Mouse (Mus musculus): ENCODE results near the gene Gprc5a. TPM values are rescaled to one million over a fixed set of nuclear protein-coding genes. Genes with fewer than 3 reads are reported as not detected.

Gene Gprc5a
- polyA plus RNA-seq, 1 experiment from 2014 or later: 0.95 TPM

DNA sequence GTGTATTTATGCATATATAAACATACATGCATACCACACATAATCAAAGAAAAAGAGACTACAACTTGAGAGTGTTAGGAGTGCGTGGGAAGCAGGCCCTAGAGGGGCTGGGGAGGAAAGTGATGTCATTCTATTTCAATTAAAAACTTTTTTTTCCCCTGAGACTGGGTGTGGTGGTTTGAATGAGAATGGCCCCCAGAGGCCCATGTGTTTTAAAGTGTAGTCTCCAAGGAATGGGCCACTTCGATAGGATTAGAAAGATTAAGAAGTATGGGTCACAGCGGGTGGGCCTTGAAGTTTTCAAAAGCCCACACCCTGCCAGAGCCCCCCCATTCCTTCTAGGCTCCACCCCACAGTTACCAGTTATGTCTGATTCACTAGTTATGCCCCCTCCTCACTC lies 26.8 kb upstream of the Gprc5a start:
- H3K4me3 ChIP-seq (ENCODE audit: low read depth, low read length): no peak overlapping the region
- H3K27me3 ChIP-seq (replicated peaks; ENCODE audit: control insufficient read depth, insufficient read depth, low read length): no peaks in the 10 kb centered on the region
- H3K9me3 ChIP-seq (replicated peaks; ENCODE audit: control insufficient read depth, low read length): no peaks in the 10 kb centered on the region
- H3K36me3 ChIP-seq (ENCODE audit: control insufficient read depth, insufficient read depth, low read length): no peaks in the 10 kb centered on the region
- no peak overlapping the region for H3K4me2 ChIP-seq (ENCODE audit: low read length)
- no peak overlapping the region for H3K27ac ChIP-seq (ENCODE audit: low read depth, low read length)
- DNase-seq (ENCODE audit: low spot score) (no peak), ATAC-seq (no peak)
- 14% methylated on average over 3 of the region's 3 CpGs for WGBS
- no peak overlapping the region for H3K9ac ChIP-seq (ENCODE audit: low read length)
- peaks cover 5% of the 10 kb centered on the region for H3K4me1 ChIP-seq (ENCODE audit: control insufficient read depth, insufficient read depth, low read length)

GRCm38 (mm10) chr6:135040275-135040871 lies 25.1 kb upstream of the Gprc5a start:
- ATAC-seq (peak; percentile 50; the same call in 1 of the 2 replicates), DNase-seq (ENCODE audit: low spot score) (peak; percentile 49)
- no peak overlapping the region for H3K4me3 ChIP-seq (ENCODE audit: low read depth, low read length)
- H3K4me1 ChIP-seq (ENCODE audit: control insufficient read depth, insufficient read depth, low read length): peaks cover 5% of the 10 kb centered on the region
- H3K27me3 ChIP-seq (replicated peaks; ENCODE audit: control insufficient read depth, insufficient read depth, low read length): no peaks in the 10 kb centered on the region
- peak overlapping the region; percentile 36 for H3K4me2 ChIP-seq (ENCODE audit: low read length)
- H3K9me3 ChIP-seq (replicated peaks; ENCODE audit: control insufficient read depth, low read length): no peaks in the 10 kb centered on the region
- H3K9ac ChIP-seq (ENCODE audit: low read length): 0 out of 2 replicates have a peak overlapping the region, but pooled peaks have one; percentile 1
- no peak overlapping the region for H3K27ac ChIP-seq (ENCODE audit: low read depth, low read length)
- no peaks in the 10 kb centered on the region for H3K36me3 ChIP-seq (ENCODE audit: control insufficient read depth, insufficient read depth, low read length)
- 5% methylated on average over 21 of the region's 21 CpGs for WGBS

DNA sequence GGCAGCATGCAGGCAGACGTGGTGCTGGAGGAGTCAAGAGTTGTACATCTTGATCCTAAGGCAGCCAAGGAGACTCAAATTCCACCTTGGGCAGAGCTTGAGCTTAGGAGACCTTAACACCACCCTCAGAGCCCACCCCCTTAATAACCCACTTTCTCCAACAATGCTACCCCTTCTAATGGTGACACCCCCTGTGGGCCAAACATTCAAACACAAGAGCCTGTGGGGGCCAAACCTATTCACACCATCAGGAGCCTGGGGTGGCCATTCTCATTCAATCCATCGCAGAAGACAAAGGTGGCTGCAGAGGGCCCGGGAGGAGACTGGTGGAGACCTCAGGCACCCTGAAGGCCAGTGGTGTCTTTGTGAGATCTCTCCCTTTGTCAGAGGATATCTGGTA lies 23.5 kb upstream of the Gprc5a start:
- H3K9me3 ChIP-seq (replicated peaks; ENCODE audit: control insufficient read depth, low read length): no peaks in the 10 kb centered on the region

DNA sequence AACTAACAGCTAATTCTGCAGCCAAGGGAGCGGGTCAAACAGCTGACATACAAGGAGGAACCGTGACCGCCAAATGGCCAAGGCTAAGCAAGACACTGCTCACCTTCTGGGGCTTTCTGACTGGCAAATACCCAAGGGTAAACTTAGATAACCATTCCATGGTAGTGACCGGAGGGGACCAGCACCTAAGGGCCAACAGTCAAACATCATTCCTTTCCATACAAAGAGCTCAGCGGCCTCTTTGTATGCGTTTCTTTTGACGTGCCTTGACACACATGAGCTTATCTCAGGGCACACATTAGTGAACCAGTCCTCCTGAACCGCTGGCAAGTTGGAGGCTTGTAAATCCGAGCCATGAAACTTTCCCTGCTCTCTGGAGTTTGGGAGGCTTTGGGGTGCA lies 18.2 kb upstream of the Gprc5a start:
- Histone ChIP-seq H3K4me1 (ENCODE audit: control insufficient read depth, insufficient read depth, low read length) (no peaks in the 10 kb centered on the region), H3K27me3 (replicated peaks; ENCODE audit: control insufficient read depth, insufficient read depth, low read length) (no peaks in the 10 kb centered on the region), H3K27ac (ENCODE audit: low read depth, low read length) (no peak overlapping the region), H3K36me3 (ENCODE audit: control insufficient read depth, insufficient read depth, low read length) (no peaks in the 10 kb centered on the region), H3K4me3 (ENCODE audit: low read depth, low read length) (no peak overlapping the region), H3K9me3 (replicated peaks; ENCODE audit: control insufficient read depth, low read length) (no peaks in the 10 kb centered on the region), H3K9ac (ENCODE audit: low read length) (no peak overlapping the region), H3K4me2 (ENCODE audit: low read length) (no peak overlapping the region)
- WGBS: 81% methylated on average over 9 of the region's 9 CpGs
- DNase-seq (ENCODE audit: low spot score): no peak
- no peak for ATAC-seq

More for the DNA sequence above, 23.5 kb upstream of the Gprc5a start:
- ATAC-seq (no peak), DNase-seq (ENCODE audit: low spot score) (no peak)
- Histone ChIP-seq H3K27me3 (replicated peaks; ENCODE audit: control insufficient read depth, insufficient read depth, low read length) (no peaks in the 10 kb centered on the region), H3K27ac (ENCODE audit: low read depth, low read length) (no peak overlapping the region), H3K4me3 (ENCODE audit: low read depth, low read length) (no peak overlapping the region), H3K4me2 (ENCODE audit: low read length) (no peak overlapping the region), H3K9ac (ENCODE audit: low read length) (no peak overlapping the region), H3K36me3 (ENCODE audit: control insufficient read depth, insufficient read depth, low read length) (no peaks in the 10 kb centered on the region), H3K4me1 (ENCODE audit: control insufficient read depth, insufficient read depth, low read length) (peaks cover 5% of the 10 kb centered on the region)
- WGBS: 42% methylated on average over 3 of the region's 3 CpGs

DNA sequence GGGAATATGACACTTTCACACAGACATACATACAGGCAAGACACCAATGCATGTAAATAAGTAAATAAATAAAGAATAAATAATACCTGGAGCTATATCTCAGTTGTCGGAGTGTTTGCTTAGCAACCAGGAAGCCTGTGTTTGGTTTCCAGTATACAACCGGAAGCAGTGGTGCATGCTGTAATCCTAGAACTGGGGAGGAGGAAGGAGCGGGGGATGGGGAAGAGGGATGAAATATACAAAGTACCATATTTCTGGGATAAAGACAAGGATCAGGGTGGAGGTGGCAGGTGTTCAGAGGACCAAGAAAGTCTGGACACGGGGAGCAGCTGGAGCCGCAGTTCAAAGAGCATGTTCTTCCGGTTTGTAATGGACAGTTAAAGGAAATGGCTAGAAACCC lies 16.9 kb upstream of the Gprc5a start:
- H3K4me3 ChIP-seq (ENCODE audit: low read depth, low read length): no peak overlapping the region
- no peaks in the 10 kb centered on the region for H3K36me3 ChIP-seq (ENCODE audit: control insufficient read depth, insufficient read depth, low read length)
- no peaks in the 10 kb centered on the region for H3K27me3 ChIP-seq (replicated peaks; ENCODE audit: control insufficient read depth, insufficient read depth, low read length)
- H3K27ac ChIP-seq (ENCODE audit: low read depth, low read length): no peak overlapping the region
- 91% methylated on average over 6 of the region's 6 CpGs for WGBS
- no peak overlapping the region for H3K4me2 ChIP-seq (ENCODE audit: low read length)
- H3K4me1 ChIP-seq (ENCODE audit: control insufficient read depth, insufficient read depth, low read length): no peaks in the 10 kb centered on the region
- no peak for ATAC-seq
- H3K9me3 ChIP-seq (replicated peaks; ENCODE audit: control insufficient read depth, low read length): no peaks in the 10 kb centered on the region
- H3K9ac ChIP-seq (ENCODE audit: low read length): no peak overlapping the region
- DNase-seq (ENCODE audit: low spot score): no peak

DNA sequence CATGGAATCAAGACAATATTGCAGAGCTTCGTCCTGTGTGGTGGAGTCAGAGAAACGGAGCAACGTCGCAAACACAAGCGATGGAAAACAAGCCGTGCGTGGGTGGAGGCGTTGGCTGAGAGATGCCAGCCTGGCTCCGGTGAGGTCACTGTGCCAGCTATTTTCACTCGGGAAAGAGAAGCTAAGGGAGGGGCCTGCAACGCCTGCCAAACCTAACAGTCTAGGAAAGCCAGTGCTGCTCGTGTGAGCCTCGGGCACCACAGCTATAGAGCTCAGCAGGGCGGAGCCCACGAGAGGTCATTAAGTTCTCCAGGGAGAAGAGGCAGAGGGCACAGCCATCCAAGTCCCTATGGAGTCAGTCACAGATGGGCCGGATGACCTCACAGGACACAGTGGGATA lies 16.5 kb upstream of the Gprc5a start:
- 88% methylated on average over 16 of the region's 16 CpGs for WGBS
- Histone ChIP-seq H3K4me3 (ENCODE audit: low read depth, low read length) (no peak overlapping the region), H3K9me3 (replicated peaks; ENCODE audit: control insufficient read depth, low read length) (no peaks in the 10 kb centered on the region), H3K27me3 (replicated peaks; ENCODE audit: control insufficient read depth, insufficient read depth, low read length) (no peaks in the 10 kb centered on the region), H3K4me2 (ENCODE audit: low read length) (no peak overlapping the region), H3K9ac (ENCODE audit: low read length) (no peak overlapping the region), H3K4me1 (ENCODE audit: control insufficient read depth, insufficient read depth, low read length) (no peaks in the 10 kb centered on the region), H3K36me3 (ENCODE audit: control insufficient read depth, insufficient read depth, low read length) (no peaks in the 10 kb centered on the region), H3K27ac (ENCODE audit: low read depth, low read length) (no peak overlapping the region)
- DNase-seq (ENCODE audit: low spot score) (no peak), ATAC-seq (no peak)

GRCm38 (mm10) chr6:135053789-135054188 lies 11.7 kb upstream of the Gprc5a start:
- H3K4me1 ChIP-seq (ENCODE audit: control insufficient read depth, insufficient read depth, low read length): no peaks in the 10 kb centered on the region
- H3K4me2 ChIP-seq (ENCODE audit: low read length): no peak overlapping the region
- 66% methylated on average over 3 of the region's 3 CpGs for WGBS
- H3K4me3 ChIP-seq (ENCODE audit: low read depth, low read length): no peak overlapping the region
- H3K9me3 ChIP-seq (replicated peaks; ENCODE audit: control insufficient read depth, low read length): no peaks in the 10 kb centered on the region
- H3K27ac ChIP-seq (ENCODE audit: low read depth, low read length): no peak overlapping the region
- ATAC-seq: no peak
- no peak overlapping the region for H3K9ac ChIP-seq (ENCODE audit: low read length)
- no peaks in the 10 kb centered on the region for H3K27me3 ChIP-seq (replicated peaks; ENCODE audit: control insufficient read depth, insufficient read depth, low read length)
- no peaks in the 10 kb centered on the region for H3K36me3 ChIP-seq (ENCODE audit: control insufficient read depth, insufficient read depth, low read length)
- no peak for DNase-seq (ENCODE audit: low spot score)

GRCm38 (mm10) chr6:135055882-135056281 lies 9.6 kb upstream of the Gprc5a start:
- 70% methylated on average over 4 of the region's 4 CpGs for WGBS
- Histone ChIP-seq H3K27me3 (replicated peaks; ENCODE audit: control insufficient read depth, insufficient read depth, low read length) (no peaks in the 10 kb centered on the region), H3K4me3 (ENCODE audit: low read depth, low read length) (no peak overlapping the region), H3K36me3 (ENCODE audit: control insufficient read depth, insufficient read depth, low read length) (no peaks in the 10 kb centered on the region), H3K4me1 (ENCODE audit: control insufficient read depth, insufficient read depth, low read length) (no peaks in the 10 kb centered on the region), H3K9ac (ENCODE audit: low read length) (no peak overlapping the region), H3K27ac (ENCODE audit: low read depth, low read length) (no peak overlapping the region), H3K4me2 (ENCODE audit: low read length) (no peak overlapping the region), H3K9me3 (replicated peaks; ENCODE audit: control insufficient read depth, low read length) (no peaks in the 10 kb centered on the region)
- ATAC-seq (no peak), DNase-seq (ENCODE audit: low spot score) (no peak)

- Histone ChIP-seq H3K4me3 (ENCODE audit: low read depth, low read length) (no peak overlapping the region), H3K9ac (ENCODE audit: low read length) (no peak overlapping the region), H3K27me3 (replicated peaks; ENCODE audit: control insufficient read depth, insufficient read depth, low read length) (peaks cover 11% of the 10 kb centered on the region; the same call in 1 of the 2 replicates), H3K9me3 (replicated peaks; ENCODE audit: control insufficient read depth, low read length) (no peaks in the 10 kb centered on the region), H3K27ac (ENCODE audit: low read depth, low read length) (no peak overlapping the region), H3K4me1 (ENCODE audit: control insufficient read depth, insufficient read depth, low read length) (no peaks in the 10 kb centered on the region; the same call in 1 of the 2 replicates), H3K4me2 (ENCODE audit: low read length) (no peak overlapping the region), H3K36me3 (ENCODE audit: control insufficient read depth, insufficient read depth, low read length) (no peaks in the 10 kb centered on the region)
- no peak for DNase-seq (ENCODE audit: low spot score)
- 91% methylated on average over 4 of the region's 4 CpGs for WGBS
- ATAC-seq: no peak
Observed at GRCm38 (mm10) chr6:135060728-135061127, 4.7 kb upstream of the Gprc5a start.

Data from forebrain, embryonic 14.5 days (tissue).